Mouse (Mus musculus): ENCODE measurements around the gene Scn10a.
A peak's percentile ranks its signal among the peaks of the same experiment; 100 is the strongest.

The Scn10a gene

DNA sequence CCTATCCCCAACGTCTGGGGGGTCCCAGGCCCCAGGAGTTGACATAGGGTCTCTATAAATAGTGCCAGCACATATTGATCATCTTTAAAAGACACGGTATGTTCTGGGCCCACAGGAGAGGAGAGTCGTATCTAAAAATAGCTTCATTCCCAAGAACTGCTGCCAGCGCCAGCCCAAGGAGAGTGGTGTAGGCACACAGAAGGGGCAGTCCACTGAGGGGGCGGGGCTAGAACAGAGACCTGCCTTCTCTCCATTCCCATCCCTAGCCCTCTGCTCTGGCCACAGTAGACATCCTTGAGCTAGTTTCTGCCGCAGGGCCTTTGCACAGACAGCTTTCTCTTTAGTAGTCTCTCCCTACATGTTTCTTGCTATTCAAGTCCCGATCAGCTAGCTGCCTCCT, 144.8 kb downstream of the Scn10a start:
- no peak for DNase-seq

DNA sequence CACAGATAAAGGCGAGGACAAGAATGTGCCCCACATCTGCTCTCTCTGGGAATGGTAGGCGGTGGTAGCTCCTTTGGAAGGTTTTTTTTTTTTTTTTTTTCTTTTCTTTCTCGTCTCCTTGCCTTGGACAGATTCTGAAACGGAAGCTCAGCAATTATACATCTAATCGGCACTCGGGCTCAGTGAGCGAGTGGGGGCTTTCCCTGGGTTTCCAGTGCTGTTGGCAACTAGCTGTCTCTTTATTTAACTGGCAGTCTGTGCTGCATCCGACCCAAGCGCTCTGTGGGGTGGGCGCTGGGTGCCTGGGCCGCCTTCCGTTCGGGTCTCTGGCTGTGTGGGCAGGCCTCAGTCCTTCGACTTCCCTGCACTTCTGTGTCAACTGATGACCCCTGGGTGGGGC, 146.1 kb downstream of the Scn10a start:
- DNase-seq: no peak

DNA sequence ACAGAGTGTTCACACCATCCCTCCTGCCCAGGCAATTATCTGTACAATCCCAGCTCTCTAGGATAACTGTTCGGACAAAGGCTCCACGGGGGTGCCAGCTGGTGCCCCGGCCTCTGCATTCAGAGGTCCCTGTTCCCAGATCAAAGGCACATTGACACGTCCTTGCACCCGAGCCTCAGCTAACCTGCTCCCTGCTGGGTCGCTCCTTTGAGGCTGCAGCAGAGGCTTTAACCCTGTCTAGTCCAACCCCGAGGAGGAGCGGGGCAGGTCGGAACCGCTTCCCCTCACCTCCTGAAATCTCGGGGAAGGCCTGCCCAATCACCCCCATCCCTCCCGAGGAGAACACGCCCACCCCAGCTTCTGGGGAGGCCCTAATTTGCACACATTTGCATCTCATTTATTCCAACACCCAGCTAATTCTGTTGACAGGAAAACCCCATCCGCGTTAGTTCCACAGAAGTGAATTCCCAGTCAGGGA, 147.7 kb downstream of the Scn10a start:
- DNase-seq: peak in 1 of 2 experiments; percentile 38

DNA sequence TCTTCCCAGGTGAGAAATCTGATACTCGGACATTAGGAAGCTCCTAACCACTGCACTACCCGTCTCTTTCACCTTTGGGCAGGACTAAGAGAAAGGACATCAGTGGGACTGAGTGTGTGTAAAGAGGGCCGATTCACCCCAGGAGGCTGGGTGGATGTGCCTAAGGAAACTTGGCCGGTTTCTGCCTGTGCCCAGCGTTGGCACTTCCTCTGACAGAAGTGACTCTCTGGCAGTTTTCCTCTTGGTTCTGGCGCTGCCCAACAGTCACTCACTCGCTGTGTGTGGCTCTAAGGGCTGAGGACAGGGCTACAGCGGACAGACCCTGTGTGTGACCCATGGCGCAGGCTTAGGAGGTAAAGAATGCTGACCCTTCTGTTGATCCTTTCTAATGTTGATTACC, 148.5 kb downstream of the Scn10a start:
- peak; percentile 77 to 82 for DNase-seq

DNA sequence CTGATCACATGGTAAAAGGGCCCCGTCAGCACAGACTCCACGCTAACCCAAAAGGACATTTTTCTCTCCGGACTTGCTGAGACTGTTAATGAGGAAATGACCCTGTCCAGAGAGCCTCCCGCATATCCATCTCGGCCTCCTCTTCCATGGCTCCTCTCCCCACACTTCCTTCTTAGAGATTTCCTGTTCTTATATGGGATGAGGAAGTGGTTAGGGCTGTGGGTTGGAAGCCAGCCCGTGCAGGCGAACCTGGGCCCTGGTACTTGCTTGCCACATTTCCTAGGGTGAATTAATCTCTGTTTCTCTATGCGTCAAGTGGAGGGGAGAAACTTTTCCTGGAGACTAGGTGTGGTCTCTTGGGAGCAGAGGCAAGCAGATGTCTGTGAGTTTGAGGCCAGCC, 150.4 kb downstream of the Scn10a start:
- no peak for DNase-seq

DNA sequence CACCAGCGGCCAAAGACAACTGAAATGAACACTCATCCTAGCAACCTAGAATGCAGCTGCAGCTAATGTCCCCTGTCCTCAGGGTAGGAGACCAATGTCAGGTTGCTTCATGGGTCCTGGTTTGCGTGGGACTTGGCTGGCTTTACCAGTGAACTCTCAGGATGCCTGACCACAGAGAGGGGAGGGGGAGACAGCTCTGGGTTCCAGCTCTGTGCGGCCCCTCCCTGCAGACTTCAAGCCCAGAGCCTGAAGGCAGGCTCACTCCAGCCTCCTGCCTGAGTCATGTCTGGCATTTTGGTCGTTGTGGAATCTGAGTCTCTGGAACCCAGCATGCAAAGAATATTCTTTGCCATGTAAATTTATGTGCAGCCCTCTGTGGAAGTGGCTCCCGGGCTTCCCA, 151.3 kb downstream of the Scn10a start:
- DNase-seq: no peak

DNA sequence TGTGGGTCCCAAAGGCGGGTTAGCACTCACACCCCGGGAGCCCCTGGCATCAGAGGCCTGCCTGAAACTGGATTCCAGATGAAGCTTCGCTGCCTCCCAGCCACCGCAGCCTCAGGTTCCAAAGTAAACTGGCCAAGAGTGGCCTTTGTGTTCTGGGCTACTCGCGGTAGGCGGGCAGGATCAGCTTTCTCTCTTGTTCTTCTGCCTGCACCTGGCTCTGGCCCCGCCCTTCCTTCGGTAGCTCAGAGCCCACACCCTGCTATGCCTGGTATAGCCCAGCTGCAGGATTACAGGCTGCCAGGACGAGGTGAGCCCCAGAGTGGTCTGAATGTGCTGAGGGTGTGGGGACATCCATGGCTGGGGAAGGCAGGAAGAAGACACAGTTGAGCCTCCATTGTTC, 152.9 kb downstream of the Scn10a start:
- no peak for DNase-seq

DNA sequence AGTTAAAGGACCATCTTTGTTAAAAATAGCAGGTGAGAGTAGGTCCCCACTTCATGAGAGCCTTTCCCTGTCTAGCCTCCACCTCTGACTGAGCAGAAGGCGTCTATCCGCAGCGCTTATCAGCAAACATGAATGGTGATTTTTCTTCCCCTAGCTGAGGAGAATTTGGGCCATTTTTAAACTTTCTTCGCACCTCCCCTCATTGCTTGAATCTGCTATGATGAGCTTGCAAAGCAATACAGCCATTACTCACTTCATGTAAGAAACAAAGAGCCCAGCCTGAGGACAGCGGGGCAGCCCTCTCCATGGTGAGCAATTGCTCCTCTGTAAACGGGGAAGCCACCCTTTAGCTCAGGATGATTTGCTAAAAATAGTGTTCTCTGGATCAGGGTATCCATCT, 154.3 kb downstream of the Scn10a start:
- DNase-seq: no peak

DNA sequence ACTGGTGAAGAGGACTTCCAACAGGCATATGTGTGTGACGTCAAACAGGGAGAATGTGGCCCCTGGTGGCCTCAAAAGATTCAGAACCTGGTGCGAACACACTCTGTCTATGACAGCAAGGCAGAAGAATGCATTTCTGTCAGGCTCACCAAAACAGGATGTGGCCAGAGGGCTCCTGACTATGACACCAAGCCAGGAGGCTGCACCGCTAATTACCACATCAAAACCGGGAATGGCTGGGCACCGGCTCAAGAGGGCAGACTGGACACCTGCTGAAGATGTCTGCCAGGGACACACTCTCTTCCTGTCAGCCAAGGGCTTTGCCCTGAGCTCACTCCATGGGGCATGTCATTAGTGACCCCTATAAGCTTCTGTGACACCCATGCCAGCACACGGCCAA, 155.5 kb downstream of the Scn10a start:
- DNase-seq: peak; percentile 85 to 87

DNA sequence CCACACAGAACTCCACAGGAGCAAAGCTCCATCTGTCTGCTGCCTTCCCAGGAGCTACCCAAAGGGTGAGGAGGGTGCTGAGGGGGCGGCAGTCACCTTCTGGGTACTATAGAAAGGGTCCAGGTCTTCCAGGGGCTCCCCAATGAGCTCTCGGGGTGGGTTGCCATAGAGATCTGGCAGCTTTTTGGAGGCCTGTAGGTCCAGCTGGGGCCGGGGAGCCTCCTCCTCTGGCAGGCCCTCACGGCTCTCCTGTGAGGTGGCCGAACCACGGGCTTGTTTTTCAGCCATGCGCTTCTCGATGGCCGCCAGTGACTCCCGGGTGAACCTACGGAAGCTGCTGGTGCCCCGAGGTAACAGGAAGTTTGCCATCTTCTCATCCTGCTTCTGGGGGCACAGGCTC, 156.9 kb downstream of the Scn10a start:
- DNase-seq: peak; percentile 43 to 57

DNA sequence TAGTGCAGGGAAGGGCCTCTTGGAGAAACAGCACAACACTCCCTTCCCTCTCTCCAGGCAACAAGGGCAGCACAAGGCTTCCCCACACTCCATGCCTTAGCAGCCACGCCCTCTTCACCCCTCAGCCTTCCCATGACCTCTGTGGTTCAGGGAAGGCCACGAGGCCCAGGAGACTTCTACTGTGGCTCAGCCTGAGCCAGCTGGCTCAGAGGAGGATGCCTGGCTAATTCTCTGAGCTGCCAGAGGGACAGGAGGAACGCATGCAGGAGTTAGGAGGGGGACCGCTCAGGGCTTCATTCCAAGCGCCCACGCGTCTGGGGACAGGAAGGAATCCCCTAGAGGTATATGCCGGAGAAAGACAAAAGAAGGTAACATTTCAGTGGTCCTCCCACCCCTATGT, 157.4 kb downstream of the Scn10a start:
- peak; percentile 49 to 67 for DNase-seq

DNA sequence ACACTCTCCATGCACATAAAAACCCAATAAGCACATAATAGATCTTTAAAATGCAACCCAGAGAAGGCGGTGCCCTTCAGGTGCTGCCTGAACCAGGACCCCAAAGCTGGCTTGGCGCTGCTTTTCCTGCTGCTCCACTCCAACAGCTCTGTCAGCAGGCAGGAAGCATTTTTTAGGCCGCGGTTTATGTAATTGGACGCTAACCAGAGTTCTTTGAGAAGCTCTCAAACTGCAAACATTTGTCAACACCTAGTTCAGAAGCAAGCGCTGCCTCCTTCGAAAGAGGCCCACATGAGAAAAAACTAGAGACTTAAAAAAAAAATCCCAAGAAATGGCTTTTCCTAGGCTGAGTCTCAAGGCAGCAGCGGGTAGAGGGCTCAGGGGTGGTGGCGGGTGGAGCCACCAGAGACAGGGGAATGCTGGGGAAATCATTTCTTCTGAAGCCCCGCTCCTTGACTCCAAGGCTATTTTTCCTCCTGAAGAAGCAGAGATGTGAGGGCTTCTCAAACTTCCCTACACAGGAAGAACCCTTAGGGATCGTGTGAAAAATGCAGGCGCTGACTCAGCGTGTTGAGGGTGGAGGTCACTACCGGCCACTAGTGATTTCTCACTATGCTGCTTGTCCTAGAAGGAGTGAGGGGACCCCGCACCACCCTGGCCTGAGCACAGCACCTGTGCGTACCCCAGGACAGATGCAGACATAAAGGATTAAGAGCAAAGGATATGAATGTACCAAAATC, 159.4 kb downstream of the Scn10a start:
- no peak for DNase-seq

Data from cerebellum, postnatal 10 days (tissue).